Mouse (Mus musculus) left cerebral cortex, postnatal 14 days (tissue): ENCODE data around the gene Ccdc85b. TPM values are rescaled to one million over a fixed set of nuclear protein-coding genes. Genes with fewer than 3 reads are reported as not detected.
"Not testable (repeated sequence)": the region's sequence is repeated elsewhere in the genome, so short reads cannot be mapped to it uniquely, and the experiment has no call there.

Experiments used
- DNase-seq, 2 experiments: peaks; one replicate each; pipeline ENCODE4 v3.0.0; 2021 to 2022; ENCODE audit warnings: low spot score in 2 of 2, mixed read lengths in 1 of 2
- intact Hi-C: fragments of 180-260 bp; cut with DNase I; formaldehyde crosslinking; loops from one replicate; pipeline ENCODE4 v1.15.1; 2025
- long read RNA-seq, 2 experiments: library from polyadenylated mRNA; stranded (forward); transcript quantifications; one replicate each; pipeline ENCODE4 v2.0.0; 2021
- total RNA-seq, 2 experiments: library from RNA; stranded (reverse); gene quantifications; 2 replicates each; pipeline ENCODE4 v1.2.3; 2021

Ccdc85b gene
- 10 to 100 TPM; 25.8 to 26.3 TPM for total RNA-seq
- long read RNA-seq, experiment 1, full-length matches to known transcripts: 103 of 103 reads
- long read RNA-seq, experiment 1, partial matches to known transcripts: 0 of 103 reads
- long read RNA-seq, experiment 1, other reads (novel, unspliced or antisense): 0 of 103 reads
- long read RNA-seq, experiment 2, full-length matches to known transcripts: 87 of 87 reads
- long read RNA-seq, experiment 2, partial matches to known transcripts: 0 of 87 reads
- long read RNA-seq, experiment 2, other reads (novel, unspliced or antisense): 0 of 87 reads

DNA sequence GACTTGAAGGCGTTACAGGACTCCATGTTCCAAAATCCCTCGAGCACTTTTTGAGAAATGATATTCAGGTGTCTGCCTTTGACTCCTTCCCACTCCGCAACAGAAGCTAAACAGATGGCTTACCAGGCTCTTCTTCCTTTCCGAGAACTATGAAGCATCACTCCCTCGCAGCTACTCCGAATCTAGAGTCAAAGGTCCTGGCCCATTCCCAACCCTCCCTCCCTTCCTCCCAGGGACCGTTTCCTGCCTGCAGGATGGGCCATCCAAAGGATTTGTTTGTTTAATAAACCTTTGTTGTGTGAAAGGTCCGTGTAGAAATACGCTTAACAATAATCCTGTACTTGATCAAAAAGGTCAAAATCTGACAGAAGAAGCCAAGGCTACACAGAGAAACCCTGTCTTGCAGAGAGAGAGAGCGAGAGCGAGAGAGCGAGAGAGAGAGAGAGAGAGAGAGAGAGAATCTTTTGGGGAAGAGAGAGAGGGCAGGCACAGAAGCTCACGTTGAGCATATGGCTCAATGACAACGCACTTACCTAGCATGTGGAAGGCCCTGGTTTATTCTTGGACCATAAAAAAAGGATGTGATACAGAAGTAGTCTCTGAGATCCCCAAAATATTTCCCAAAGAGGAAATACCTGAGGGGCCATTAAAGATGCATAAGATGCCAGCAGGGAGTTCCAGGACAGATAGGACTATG lies at the start of gene Ccdc85b:
TSS of gene Ccdc85b (minus strand) at position 149 of the 697 bp plus-strand sequence.
- DNase-seq: no peak
- intact Hi-C loops: no loop called here

DNA sequence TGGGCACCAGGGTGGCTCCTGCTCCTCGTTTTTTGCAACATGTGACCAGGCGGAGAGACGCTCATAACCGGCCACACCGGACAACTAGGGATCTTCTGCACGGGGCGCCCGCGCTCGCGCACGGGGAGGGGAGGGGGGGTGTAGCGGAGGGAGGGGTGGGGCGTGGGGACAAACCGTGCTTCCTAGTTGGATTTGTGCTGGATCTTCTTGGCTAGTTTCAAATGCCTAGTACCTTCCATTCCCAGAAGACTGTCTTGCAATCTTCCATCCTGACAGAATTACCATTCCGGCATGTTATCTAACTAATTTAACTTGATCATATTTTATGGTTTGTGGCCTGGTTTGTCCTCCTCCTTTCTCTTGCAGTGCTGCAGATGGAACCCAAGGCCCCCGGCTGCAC lies 46.0 kb upstream of the Ccdc85b start, which contains the start of gene 1700020D05Rik:
TSS of gene 1700020D05Rik (minus strand) at position 101 of the 400 bp plus-strand sequence.
- intact Hi-C loops: no loop called here
- no peak for DNase-seq

DNA sequence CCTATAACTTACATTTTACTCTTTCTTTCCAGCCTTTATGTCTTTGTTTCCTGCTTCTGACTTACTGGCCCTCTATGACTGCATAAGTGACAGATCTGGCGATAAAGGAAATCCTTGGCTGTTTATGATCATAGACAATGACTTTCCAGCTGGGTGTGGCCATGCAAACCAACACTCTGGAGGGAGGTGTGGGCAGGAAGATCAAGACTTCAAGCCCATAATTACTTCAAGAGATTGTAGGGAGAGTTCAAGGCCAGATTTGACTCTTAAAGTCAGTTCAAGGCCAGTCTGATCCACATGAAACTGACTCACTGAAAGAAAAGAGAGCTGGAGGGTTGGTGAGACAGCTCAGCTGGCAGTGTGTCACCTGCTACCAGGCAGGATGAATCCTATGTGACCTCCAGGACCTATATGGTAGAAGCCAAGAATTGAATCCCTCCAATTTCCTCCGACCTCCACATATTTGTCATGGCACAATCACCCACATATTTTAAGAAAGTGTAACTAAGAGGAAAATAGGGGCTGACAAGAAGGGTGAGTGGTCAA lies 42.7 kb upstream of the Ccdc85b start:
- intact Hi-C loops: no loop called here
- no peak for DNase-seq

DNA sequence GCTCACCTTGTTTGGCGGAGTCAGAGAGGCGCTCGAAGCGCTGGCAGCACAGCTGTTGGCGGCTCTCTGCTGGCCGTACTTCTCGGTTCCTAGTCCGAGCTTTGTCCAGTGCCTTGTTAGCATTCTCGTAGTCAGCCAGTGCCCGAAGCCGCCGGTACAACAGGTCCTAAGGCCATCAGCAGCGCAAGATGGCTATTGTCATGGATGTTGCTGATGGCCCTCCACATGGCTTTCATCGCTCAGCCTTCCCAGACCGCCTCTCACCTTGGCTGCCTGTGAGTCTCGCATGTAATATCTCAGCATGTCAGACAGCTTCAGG lies 38.3 kb upstream of the Ccdc85b start:
- intact Hi-C loops: no loop called here
- no peak for DNase-seq

DNA sequence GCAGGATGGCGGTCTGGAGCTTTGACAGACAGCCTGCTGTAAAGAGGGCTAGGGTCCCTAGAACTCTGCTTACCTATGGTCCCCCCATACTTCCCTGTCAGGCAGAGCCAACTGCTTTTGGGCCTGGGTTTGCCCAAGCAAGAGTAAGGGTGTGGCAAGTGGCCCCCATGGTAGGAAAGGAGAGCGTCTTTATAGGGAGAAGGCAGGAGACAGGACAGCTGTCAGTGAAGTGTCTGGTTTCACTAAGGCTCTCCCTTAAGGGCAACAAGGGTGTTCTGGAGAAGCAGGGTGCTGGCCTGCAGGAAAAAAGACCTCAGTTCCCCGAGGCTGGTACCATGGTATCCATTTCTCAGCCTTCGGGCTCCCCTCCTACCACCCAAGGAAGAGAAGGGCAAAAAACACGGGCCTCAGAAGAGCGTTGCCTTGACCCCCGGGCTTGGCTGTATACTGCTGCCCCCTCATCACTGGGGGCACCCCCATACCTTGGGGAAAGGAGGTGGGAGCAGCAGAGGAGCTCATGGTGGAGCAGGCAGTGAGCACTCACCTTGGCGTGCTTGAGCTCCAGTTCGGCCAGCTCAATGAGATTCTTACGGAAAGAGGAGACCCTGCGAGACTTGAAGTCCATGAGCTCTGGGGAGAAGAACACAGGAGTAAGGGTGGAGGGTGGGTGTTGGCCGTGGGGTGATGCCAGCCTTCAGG lies 37.8 kb upstream of the Ccdc85b start:
- intact Hi-C loops: no loop called here
- DNase-seq: no peak

DNA sequence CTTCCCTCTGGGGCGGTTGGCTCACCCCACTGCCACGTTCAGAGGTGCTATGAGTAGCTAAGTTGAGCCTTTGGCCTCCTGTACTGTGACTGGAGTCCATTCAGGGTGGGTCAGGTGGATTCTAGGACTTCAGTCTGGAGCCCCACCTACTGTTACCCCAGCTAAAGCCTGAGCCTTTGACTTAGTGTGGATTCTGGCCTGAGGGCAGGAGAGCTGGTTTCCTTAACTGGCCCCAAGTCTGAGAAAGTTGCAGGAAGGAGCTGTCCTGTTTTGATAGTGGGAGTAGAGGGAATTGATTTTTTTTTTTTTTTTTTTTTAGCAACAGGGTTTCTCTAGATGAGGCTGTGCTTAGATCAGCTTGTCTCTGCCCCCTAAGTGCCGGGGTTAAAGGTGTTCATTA lies 36.6 kb upstream of the Ccdc85b start:
- DNase-seq: no peak
- intact Hi-C loops: no loop called here

DNA sequence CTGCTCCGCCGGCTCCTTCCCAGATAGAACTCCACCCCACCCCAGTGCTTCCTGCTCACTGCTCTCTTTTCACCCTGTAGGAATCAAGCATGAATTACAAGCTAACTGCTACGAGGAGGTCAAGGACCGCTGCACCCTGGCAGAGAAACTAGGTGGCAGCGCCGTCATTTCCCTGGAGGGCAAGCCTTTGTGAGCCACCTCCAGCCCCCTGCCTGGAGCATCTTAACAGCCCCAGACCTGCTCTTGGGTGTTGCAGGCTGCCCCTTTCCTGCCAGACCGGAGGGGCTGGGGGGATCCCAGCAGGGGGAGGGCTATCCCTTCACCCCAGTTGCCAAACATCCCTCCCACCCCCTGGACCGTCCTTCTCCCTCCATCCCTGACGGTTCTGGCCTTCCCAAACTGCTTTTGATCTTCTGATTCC lies 35.6 kb upstream of the Ccdc85b start:
- DNase-seq, intact Hi-C loops: not testable (repeated sequence)

DNA sequence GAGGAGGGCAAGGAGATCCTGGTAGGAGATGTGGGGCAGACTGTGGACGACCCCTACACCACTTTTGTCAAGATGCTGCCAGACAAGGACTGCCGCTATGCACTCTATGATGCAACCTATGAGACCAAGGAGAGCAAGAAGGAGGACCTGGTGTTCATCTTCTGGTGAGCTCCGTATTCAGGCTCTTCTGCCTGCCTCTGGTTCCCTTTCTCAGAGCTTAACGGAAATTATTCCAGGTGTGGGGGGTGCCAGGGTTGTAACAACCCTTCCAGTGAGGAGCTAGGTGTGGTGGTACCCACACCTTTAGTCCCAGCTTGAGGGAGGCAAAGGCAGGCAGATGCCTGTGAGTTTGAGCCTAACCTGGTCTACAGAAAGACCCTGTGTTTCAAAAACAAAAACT lies 34.9 kb upstream of the Ccdc85b start:
- no peak for DNase-seq
- intact Hi-C loops: no loop called here

DNA sequence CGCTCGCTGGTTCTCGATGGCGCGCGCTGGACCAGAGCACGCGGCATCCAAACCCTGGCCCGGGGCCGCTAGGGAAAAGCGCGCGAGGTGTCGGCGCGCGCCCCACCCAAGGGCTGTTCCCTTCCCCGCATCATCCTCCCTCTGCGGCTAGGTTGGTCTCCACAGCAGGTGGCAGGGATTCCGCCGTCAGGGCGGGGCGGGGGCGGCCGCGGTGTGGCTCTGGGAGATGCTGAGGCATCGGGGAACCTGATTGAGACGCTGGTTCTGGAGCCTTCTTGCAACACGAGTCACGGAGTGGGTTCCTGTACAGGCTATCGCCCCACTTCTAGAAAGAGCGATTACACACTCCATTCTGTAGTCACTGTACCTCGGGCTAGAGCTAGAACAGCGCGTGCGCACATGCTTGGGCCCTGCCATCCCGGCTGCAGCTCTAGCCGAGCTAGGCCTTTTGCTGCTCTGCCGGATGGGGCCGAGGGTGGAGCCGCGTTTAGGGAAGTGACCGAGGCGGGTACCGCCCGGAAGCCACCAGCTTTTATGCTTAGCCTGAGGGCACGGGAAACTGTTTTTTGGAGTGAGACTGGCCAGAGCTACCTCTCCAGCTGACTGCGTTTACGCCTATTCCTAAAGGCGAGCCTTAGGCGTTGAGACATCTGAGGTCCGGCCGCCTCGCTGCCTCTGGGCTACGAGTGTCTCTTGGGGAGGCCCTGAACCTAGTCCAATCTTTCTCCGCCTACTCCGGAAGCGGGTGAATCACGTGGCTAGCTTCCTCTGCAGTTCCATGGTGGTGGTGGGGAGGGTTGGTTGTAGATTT lies 33.4 kb upstream of the Ccdc85b start:
- intact Hi-C loops: no loop called here

DNA sequence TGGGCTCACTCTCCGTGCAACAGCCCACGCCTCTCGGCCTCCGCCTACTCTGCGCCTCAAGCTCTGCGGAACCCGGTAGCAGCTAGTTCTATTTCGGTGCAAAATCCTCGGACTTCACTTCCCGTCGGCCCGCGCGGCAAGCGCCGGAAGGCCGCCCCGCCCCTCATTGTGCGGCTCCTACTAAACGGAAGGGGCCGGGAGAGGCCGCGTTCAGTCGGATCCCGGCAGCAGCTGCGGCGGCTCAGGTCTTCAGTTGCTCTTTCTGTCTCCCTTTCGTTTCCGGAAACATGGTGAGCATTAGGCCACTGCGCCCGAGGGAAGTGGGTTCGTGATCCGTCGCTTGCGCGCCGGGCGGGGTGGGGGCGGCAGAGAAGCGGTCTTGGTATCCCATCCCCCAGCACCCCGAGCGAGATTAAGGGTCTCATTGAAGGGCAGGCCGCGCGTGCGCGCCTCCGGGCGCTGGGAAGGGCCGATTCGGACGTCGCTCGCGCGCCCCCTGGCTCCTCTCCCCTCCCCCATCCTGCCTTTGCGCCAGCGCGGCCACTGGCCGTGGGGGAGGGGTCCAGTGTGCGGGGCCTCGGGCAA lies 32.7 kb upstream of the Ccdc85b start, which contains the start of gene Cfl1:
TSS of gene Cfl1 (plus strand) at position 143 of the 585 bp plus-strand sequence.
- peak; percentile 95 for DNase-seq
- intact Hi-C loops: no loop called here

More for the DNA sequence above, 33.4 kb upstream of the Ccdc85b start:
- DNase-seq: peak; percentile 81 to 83

DNA sequence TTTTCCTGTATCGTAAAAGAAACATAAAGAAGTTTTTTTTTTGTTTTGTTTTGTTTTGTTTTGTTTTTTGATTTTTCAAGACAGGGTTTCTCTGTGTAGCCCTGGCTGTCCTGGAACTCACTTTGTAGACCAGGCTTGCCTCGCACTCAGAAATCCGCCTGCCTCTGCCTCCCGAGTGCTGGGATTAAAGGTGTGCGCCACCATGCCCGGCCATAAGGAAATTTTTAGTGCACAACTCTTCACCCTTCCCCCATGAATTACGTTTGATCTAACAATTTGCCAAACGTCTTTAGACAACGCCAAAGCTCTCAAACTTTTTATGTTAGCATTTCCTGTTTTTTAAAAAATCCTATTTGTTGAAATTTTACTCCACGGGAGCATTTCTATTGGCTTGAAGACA lies 32.0 kb upstream of the Ccdc85b start:
- intact Hi-C loops: loop anchor here (2.0 kb wide), 1 partner anchor 29 kb away; the partner anchor contains the start of gene Fibp
- DNase-seq: not testable (repeated sequence)

DNA sequence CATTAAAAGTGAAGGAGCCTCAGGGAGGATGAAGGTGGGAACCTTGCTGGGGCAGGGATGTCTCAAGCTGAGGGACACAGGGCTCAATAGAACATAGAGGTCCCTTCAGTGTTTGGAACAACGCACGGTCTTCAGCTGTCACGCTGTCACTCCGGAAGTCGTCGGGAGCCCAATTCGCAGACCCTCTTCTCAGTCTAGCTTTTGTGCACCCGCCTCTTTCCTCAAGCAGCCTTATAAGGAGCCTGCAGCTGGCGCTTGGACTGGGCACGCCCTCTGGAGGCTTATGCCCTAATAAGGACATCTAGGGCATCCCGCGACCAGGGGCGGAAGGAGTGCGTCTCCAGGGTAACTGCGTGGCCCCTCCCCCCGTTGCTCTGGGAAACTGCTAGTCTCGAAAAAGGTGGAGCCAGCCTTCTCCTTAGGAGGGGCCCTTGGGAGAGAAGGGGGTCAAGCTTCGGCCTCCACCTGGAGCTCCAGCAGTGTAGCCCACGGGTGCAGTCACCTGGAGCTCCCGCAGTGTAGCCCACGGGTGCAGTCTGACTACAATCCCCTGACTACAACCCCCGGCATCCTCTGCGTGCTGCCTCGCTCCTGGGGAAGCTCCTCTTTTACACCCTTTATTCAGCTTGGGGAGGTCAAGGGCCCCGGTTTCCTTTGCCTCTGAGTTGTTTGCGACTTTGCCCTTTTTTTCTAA lies 31.3 kb upstream of the Ccdc85b start:
- intact Hi-C loops: loop anchor here (2.0 kb wide), 1 partner anchor 28 kb away; the partner anchor contains the start of gene Fibp

DNA sequence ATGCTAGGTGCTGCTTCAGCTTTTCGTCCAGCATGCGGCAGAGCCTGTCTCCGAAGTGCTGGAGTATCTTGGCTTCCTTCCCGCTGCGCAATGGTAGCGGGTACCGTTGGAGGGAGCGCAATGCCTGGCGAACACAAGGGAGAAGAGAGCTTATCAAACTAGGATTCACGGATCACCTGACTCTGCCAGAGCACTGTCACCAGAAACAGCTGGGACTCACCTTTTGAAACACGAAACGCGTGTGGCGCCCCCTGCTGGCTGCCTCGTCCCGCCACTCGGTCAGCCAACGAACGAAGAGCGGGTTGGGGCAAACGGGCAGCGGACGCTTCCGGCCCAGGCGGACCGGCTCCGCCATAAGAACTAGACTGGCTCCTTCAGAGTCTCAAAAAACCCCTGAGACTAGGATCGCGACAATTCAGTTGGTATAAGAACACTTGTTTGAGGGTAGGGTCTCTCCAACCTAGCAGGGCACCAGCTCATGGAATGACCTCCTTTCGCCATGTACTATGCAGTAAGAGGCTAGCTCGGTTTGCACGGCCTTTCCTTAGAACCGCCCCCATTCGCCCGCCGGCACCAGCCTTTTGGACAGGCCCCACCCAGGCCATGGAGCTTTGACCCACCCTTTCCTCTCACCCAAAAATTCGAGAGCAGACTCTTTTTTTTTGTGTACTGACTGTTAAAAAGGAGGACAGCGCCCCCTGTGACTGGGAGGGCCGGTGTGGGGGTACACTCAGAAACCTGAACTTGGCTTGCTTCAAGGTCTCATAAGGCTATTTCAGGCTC lies 30.3 kb upstream of the Ccdc85b start, which contains the start of gene Mus81:
TSS of gene Mus81 (minus strand) at position 635 of the 783 bp plus-strand sequence.
- intact Hi-C loops: loop anchor here (2.0 kb wide), 1 partner anchor 27 kb away; the partner anchor contains the start of gene Fibp
- DNase-seq: peak; percentile 95 to 97

More for the DNA sequence above, 31.3 kb upstream of the Ccdc85b start:
- peak; percentile 98 to 99 for DNase-seq

DNA sequence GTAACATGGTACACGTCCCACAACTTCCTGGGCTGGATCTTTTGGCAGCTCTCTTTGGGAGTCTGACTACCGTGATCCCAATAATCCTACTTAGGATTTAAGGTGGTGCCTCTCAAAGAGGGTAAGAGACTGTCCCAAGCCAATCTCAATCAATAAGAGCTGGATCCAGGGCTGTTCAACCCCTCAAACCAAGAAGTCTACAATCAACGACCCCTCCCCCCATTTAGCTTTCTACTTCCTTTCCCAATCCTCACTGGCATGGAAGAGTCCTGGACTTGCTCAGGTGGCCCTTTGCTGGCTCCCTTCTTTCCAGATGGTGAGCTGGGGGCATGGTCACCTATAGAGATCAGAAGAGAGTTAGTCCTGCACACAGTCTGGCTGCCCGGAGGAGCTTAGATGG lies 29.1 kb upstream of the Ccdc85b start:
- intact Hi-C loops: no loop called here
- no peak for DNase-seq

DNA sequence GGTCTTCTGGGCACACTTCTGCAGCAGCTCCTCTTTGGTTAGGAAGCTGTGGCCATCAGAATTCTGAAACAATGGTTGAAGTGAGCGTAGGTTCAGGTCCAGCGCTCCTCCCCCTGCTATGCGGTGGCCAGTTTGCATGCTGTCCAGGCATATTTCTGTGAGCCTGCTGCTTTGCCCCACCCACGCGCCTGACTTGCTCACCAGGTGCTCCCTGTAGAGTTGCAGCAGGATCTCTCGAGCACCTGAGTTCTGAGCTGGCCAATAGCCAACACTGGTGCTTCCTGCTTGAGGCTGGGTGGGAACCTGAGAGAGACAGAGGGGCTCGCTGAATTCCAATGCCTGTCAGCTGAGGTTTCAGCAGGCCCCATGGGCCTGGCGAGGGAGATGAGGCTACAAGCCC lies 28.6 kb upstream of the Ccdc85b start:
- intact Hi-C loops: no loop called here

DNA sequence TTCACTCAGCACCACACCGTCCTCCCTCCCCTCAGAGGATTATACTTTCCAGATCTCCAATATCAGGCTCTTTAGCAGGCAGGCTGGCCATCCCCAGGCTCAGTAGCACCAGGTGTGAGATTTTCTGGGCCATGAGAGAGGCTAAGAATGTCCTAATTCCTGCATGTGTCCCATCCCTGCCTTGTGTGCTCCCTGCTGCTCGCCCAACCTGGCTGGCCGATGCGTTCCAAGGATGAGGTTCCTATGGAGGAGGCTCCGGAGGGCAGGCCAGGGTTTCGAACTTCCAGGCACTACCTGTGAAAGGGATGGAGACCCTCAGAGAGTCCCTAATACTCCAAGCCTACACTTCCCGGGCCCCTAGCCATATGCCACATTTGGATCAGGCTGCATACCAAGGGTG lies 28.1 kb upstream of the Ccdc85b start:
- intact Hi-C loops: no loop called here
- no peak for DNase-seq

More for the DNA sequence above, 28.6 kb upstream of the Ccdc85b start:
- no peak for DNase-seq

DNA sequence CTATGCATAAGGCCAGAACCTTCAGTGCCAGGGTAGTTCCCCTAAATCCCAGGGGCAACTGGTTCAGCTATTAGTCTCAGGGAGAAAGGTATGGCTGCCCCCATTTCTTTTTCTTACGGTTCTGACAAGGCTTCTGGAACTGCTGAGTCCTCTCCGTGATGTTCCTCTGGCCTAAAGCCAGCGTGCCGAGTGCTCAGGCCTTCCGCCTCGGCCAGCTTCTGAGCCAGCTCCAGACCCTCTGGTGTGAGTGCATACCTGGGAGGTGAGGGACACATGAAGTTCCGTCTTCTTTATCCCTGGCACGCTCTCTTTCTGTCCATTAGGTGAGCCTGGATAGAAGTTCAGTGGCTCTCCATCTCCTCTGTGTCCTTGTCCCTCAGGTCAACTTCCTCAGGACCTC lies 27.7 kb upstream of the Ccdc85b start:
- intact Hi-C loops: no loop called here
- DNase-seq: no peak
